Mouse (Mus musculus): ENCODE data around the gene Kif3c.

The Kif3c gene

DNA sequence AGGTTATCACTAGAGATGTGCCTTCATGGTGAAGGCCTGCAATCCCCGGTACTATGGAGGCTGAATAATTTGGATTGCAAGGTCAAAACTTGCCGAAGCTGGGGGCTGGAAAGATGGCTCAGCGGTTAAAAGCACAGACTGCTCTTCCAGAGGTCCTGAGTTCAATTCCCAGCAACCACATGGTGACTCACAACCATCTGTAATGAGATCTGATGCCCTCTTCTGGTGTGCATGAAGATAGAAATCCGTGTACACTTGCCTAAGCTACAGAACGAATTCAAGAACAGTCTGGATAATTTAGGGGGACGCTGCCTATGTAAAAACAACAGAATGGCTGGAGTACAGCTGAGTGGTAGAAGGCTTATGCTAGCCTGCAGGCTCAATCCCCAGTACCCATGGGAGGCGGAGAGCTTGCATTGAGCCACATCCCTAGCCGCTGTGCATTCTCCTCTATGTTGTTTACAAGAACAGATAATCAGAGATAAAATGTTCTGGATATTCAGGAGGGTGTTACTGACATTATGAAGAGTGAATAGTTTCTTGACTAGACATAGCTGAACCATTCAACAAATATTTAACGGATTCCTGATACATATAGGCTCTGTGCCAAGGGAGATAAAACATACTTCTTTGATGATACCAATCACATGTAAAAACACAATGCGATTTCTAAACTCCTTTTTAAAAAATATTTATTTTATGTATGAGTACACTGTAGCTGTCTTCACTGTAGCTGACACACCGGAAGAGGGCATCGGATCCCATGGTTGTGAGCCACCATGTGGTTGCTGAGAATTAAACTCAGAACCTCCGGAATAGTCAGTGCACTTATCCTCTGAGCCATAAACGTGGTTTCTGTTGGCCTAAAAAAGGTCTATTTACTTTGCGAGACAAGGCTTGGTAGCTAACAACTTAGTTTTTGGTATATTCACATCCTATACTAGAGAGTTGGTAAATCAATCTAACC lies 60.7 kb downstream of the Kif3c start:
- peak; percentile 62 to 70 for DNase-seq (ENCODE audit: low spot score in 2 of 2)

DNA sequence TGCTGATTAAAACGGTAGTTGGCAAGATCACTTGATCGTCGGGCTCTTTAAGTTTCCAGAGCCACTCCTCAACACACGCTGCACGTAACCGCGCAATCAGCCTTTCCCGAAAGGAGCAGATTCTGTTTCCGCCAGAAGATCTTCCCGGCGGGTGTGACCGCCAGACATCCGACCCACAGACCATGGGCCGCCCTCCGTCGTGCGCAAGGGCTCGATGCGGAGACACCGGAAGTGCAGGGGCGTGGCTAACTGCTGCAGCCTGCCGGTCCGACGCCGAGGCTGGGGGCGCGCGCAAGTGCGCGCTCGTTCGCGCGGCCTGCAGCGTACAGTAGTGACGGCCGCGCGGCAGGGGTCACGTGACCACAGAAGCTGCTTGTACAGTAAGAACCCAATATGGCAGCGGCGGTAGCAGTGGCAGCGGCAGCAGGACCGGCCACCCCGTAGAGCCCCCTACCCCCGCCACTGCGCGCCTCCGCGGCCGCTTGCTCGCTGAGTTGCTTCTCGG lies 61.6 kb downstream of the Kif3c start, which contains the start of gene Asxl2:
Asxl2 (plus strand) TSS at position 328 of the 505 bp plus-strand sequence.
- peak; percentile 100 for DNase-seq (ENCODE audit: low spot score in 2 of 2)

DNA sequence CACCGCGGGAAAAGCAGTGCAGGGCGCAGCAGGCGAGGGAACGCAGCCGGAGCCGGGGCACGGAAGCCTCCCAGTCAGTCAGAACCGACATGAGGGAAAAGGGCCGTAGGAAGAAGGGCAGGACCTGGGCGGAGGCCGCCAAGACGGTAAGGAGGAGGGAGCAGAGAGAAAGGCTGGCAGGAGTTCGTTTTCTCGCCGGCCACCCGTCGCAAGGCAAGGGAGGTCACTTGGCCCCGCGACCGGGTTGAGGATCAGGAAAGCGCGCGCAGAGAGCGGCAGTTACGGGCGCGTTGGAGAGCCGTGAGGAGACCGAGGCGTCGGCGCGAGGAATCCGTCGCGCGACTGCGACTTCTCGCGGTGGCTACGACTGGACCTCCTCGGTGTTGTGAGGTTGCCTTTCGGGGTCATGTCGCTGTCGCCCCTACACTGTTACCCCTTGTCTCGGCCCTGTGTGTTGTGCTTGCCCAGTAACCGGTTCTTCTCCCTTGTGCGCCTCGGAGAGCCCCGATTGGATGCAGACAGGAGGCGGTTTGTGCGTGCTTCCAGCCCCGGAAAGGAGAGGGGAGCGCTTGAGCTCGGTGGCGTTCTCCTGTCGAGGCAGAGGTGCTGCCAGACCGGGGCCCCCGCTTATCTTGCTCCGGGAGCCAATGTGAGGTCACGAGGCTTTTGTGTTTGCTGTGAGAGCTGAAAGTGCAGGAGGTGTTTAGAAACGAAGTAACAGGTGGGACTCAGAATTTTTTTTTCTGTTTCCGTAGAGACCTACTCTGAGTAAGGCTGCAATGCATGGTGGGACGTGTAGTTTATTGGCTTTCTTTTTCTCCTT lies 62.3 kb downstream of the Kif3c start:
- DNase-seq (ENCODE audit: low spot score in 2 of 2): peak; percentile 82 to 86

DNA sequence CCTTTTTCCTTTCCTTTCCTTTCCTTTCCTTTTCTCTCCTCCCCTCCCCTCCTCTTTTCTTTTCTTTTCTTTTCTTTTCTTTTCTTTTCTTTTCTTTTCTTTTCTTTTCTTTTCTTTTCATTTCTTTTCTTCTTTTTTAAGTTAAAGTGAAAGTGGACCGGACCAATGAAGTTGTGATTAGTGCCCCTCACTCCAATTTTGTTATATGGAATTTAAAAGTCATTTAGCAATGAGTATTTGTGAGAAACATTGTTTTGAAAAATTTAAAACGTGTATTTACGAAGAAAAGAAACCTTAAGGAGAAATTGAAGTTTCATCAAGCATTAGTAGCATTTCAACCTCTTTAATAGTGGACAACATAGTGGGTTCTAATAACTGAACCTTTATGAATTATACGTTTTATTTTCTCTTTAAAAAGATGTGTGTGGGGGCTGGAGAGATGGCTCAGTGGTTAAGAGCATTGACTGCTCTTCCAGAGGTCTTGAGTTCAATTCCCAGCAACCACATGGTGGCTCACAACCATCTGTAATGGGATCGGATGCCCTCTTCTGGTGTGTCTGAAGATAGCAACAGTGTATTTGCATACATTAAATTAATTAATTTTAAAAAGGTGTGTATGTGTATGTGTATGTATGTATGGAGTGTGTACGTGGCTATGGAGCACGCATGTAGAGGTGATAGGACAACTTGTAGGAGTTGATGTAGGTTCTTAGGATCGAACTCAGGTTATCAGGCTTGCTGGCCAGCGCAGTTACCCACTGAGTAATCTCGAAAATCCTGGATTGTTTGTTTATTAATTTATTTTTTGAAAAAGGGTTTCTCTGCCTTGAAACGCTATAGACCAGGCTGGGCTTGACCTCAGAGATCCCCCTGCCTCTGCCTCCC lies 63.2 kb downstream of the Kif3c start:
- peak in 1 of 2 experiments; percentile 31 for DNase-seq (ENCODE audit: low spot score in 2 of 2)

DNA sequence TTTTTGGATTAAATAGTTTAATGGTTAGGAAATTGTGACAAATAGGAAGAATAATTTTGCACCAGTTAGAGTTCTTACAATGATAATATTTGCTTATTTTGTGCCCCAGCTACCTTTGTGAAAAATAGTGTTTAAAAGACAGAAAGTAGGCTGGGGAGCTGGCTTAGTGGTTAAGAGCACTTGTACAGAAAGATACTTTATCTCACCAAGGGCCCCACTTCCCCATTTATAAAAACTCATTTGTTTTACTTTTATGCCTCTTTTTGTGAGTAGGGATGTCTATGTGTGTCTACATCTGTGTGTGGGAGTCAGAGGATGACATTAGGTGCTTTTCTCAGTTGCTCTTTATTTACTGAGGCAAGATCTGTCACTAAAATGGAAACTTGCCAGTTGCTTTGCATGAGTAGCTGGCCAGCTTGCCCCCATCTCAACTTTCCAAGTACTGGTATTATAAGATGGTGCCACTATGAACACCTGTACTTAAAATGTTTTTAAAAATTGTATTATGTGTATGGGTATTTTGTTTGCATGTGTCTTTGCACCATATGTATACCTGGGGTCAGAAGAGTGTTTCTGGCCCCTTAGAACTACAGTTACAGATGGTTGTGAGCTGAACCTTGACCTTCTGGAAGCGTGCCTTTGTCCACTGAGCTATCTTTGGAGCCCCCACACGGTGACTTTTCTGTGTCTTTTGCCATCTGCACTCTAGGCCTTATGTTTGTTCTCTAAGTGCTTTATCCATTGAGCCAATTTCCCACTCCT lies 64.9 kb downstream of the Kif3c start:
- peak in 1 of 2 experiments; percentile 32 for DNase-seq (ENCODE audit: low spot score in 2 of 2)

DNA sequence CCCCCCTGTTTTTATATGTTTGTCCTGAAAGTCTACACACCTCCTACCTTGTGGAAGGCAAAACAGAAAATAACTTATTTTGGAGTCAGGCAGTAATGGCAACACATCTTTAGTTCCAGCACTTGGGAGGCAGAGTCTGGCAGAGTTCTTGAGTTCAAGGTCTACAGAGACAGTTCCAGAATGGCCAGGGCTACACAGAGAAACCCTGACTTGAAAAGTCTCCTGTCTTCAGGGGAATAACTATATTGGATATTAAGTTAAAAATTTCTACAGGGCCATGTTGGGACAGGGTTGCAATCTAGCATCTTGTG lies 65.5 kb downstream of the Kif3c start:
- no peak for DNase-seq (ENCODE audit: low spot score in 2 of 2)

DNA sequence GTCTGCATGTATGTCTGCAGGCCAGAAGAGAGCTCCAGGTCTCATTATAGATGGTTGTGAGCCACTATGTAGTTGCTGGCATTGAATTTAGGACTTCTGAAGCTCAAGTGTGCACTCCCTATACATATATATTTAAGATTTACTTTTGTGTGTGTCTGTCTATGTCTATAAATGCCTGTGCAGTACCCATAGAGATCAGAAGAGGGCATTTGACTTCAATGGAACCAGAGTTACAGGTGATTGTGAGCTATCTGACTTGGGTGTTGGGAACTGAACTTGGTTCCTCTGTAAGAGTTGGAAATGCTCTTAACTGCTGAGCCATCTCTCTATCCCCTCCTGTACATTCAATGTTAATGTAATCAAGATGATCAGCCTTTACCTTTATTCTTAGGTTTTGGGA lies 66.1 kb downstream of the Kif3c start:
- DNase-seq (ENCODE audit: low spot score in 2 of 2): no peak

DNA sequence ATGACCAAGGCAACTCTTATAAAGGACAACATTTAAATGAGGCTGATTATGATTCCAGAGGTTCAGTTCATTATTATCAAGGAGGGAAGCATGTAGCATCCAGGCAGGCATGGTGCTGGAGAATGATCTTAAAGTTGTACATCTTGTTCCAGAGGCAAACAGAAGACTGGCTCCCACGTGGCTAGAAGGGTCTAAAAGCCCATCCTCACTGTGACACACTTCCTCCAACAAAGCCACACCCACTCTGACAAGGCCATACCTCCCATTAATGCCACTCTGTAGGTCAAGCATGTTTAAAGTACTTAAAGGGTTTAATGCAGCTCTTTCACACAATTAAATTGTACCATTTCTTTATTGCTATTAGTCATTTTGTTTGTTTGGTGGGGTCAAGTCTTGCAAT lies 68.8 kb downstream of the Kif3c start:
- DNase-seq (ENCODE audit: low spot score in 2 of 2): no peak

DNA sequence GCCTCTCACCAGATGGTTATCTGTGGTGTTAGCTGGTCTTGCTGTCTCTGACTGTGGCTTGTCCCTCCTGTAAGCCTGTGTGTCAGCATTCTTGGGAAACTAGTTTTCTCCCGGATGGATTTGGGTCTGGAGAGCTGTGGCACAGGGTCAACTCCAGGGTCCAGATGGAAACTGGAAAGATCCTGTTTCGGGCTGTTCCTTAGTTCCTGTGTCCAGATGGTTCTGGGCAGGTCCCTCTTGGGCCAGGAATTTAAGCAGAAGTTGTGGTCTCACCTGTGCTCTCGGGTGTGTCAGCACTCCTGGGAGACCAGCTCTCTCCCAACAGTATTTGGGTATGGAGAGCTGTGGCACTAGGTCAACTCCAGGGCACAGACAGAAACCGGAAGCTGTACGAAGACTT lies 71.5 kb downstream of the Kif3c start:
- no peak for DNase-seq (ENCODE audit: low spot score in 2 of 2)

DNA sequence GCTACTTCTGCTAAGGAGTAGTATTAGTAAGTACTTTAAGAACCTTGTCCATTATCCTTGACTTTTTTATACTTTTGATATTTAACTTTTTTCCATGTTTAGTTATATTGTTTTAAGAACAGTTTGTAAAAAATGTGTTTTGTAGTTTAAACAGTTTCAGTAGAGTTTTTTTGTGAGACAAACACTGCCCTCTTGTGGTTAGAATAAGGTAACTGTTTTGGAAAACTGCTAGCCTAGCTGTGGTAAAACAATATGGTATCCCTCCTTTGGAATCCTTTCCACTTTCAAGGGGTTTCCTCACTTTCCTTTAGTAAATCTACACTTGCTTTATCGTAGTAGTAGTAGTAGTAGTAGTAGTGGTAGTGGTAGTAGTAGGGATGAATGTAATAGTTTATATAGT lies 72.9 kb downstream of the Kif3c start:
- no peak for DNase-seq (ENCODE audit: low spot score in 2 of 2)

DNA sequence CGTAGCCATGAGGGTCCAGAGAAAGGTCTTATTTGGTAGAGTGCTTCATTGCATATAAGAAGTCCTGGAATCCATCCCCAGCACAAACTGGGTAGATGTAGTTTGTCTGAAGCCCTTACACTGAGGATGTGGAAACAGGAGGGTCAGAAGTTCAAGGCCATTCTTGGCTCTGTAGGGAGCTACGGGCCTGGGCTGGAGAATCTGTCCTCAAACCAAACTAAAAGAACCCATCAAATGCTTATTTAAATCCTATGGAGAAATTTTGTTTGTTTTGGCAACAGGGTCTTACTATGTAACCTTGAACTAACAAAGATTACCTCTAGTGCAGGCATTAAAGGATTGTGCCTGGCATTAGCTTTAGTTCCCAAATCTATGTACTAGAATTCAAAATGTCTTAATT lies 76.0 kb downstream of the Kif3c start:
- no peak for DNase-seq (ENCODE audit: low spot score in 2 of 2)

DNA sequence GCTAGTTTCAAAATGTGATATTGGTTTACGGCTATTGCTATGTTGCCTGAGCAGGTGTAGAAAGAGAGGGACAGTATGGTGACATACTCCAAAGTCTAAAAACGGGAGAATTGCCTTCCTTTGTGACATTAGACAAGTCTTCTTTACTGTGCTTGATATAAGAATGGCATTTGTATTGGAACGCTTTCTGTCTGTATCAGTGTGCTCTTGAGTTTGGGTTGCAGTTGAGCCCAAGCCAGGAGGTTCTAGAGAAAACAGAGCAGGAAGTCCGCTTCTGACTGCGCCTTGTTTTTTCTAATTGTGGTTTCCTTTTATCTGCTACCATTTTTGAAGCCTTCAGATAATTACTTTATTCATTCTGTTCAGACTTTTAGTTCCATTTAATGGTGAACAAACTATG lies 76.4 kb downstream of the Kif3c start:
- no peak for DNase-seq (ENCODE audit: low spot score in 2 of 2)

DNA sequence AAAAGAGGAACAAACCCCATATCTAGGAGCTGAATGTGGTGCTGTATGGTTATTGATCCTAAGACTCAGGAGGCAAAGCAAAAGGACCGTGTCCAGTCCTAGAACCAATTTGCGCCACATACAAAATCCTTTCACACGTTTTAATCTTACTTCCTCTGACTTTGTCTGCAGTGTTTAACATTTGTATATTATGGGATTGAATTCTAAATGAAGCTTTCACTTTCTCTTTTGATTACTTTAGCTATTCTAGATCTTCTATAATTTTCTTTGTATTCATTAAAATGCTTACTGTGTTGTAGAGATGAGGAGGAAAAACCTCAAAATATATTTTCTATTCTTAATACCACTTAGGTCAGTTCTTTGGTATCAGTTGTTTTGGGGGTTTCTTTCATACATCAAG lies 88.6 kb downstream of the Kif3c start:
- no peak for DNase-seq (ENCODE audit: low spot score in 2 of 2)
